Comparison of ENCODE assay signal across 8 mouse cellular contexts in the genomic region with DNA sequence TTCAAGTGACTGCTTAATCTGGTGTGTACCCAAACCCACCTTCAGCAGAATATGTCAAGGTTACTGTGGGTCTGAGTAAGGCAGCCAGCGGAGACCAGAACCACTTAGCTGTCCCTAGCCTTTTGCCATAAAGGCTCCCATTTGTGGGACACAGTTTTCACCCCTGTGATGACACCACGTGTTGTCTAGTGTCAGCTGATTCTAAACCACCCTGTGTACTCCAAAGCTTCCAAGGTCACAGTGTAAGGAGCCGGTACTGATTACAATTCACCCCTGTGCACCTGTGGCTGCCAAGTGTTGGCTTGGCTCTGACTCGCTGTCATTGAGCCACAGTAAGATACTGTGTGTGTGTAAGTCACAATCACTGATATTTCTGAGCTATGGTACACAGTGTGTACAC. TPM values are rescaled to one million over a fixed set of nuclear protein-coding genes. Genes with fewer than 3 reads are reported as not detected.
DNase-seq lines count a peak whose midpoint lies in the region; ATAC-seq and TF ChIP-seq lines count a peak whose summit lies in the region.

No protein-coding gene starts in this region.

- H3K4me2 ChIP-seq in hindbrain, embryonic 11.5 days (replicated peaks; ENCODE audit: low read depth, low read length), result peak overlapping the region; percentile 60
- H3K4me2 ChIP-seq in limb, embryonic 13.5 days (replicated peaks), result peak overlapping the region; percentile 71
- peak overlapping the region; percentile 69 for H3K4me2 ChIP-seq in neural tube, embryonic 15.5 days

- H3K27ac ChIP-seq in liver, adult 2 months (replicated peaks; ENCODE audit: insufficient read depth, low read depth, low read length), result peak overlapping the region; percentile 88
- no peak overlapping the region for H3K27ac ChIP-seq in hindbrain, embryonic 11.5 days (ENCODE audit: low read depth, low read length)
- no peak overlapping the region for H3K27ac ChIP-seq in limb, embryonic 13.5 days
- H3K27ac ChIP-seq in neural tube, embryonic 15.5 days (replicated peaks), result peak overlapping the region; percentile 86; the same call in 1 of the 2 replicates

- peaks cover 3% of the 10 kb centered on the region; the same call in 1 of the 2 replicates for H3K4me1 ChIP-seq in liver, adult 2 months (ENCODE audit: control insufficient read depth, insufficient read depth, low read length)
- no peaks in the 10 kb centered on the region for H3K4me1 ChIP-seq in hindbrain, embryonic 11.5 days (replicated peaks; ENCODE audit: control insufficient read depth, insufficient read depth, low read length)
- H3K4me1 ChIP-seq in limb, embryonic 13.5 days, result peaks cover 4% of the 10 kb centered on the region
- H3K4me1 ChIP-seq in neural tube, embryonic 15.5 days, result peaks cover 13% of the 10 kb centered on the region

- no peaks in the 10 kb centered on the region for H3K9me3 ChIP-seq in hindbrain, embryonic 11.5 days (ENCODE audit: control insufficient read depth, low read length)
- H3K9me3 ChIP-seq in limb, embryonic 13.5 days, result no peaks in the 10 kb centered on the region
- H3K9me3 ChIP-seq in neural tube, embryonic 15.5 days (replicated peaks), result no peaks in the 10 kb centered on the region

- DNase-seq in liver, adult 2 months (ENCODE audit: extremely low read depth, low read depth, low spot score), result peak; percentile 99
- no peak for DNase-seq in liver
- peak; percentile 42 for DNase-seq in brain, adult 2 months (ENCODE audit: low read depth, low spot score)
- no peak for DNase-seq in hindbrain, embryonic 11.5 days (ENCODE audit: low spot score)
- DNase-seq in left cerebral cortex, postnatal 4 days, result no peak

- H3K27me3 ChIP-seq in liver, adult 2 months (ENCODE audit: control insufficient read depth, insufficient read depth, low read length), result no peaks in the 10 kb centered on the region
- no peaks in the 10 kb centered on the region for H3K27me3 ChIP-seq in hindbrain, embryonic 11.5 days (ENCODE audit: control insufficient read depth, insufficient read depth, low read length)
- H3K27me3 ChIP-seq in limb, embryonic 13.5 days, result no peaks in the 10 kb centered on the region
- H3K27me3 ChIP-seq in neural tube, embryonic 15.5 days (replicated peaks), result no peaks in the 10 kb centered on the region

- no peaks in the 10 kb centered on the region for H3K79me2 ChIP-seq in liver, adult 2 months (ENCODE audit: control insufficient read depth, insufficient read depth, low read length)

- peak overlapping the region; percentile 96 for H3K9ac ChIP-seq in liver, adult 2 months (ENCODE audit: low read depth, low read length)
- H3K9ac ChIP-seq in hindbrain, embryonic 11.5 days (ENCODE audit: low read depth, low read length), result peak overlapping the region; percentile 89; the same call in 1 of the 2 replicates
- peak overlapping the region; percentile 97 for H3K9ac ChIP-seq in limb, embryonic 13.5 days
- H3K9ac ChIP-seq in neural tube, embryonic 15.5 days (replicated peaks), result peak overlapping the region; percentile 96

- no peak for TF ChIP-seq CTCF in liver, adult 2 months (IDR thresholded peaks at IDR 0.05; ENCODE audit: low read depth, low read length)

- 6% methylated on average over 4 of the region's 4 CpGs for WGBS in liver, adult 2 months
- WGBS in hindbrain, embryonic 11.5 days, result 61% methylated on average over 4 of the region's 4 CpGs
- 60% methylated on average over 4 of the region's 4 CpGs for WGBS in limb, embryonic 13.5 days
- WGBS in neural tube, embryonic 15.5 days, result 47% methylated on average over 4 of the region's 4 CpGs

- peaks cover 33% of the 10 kb centered on the region for H3K36me3 ChIP-seq in liver, adult 2 months (ENCODE audit: control insufficient read depth, insufficient read depth, low read length)
- H3K36me3 ChIP-seq in hindbrain, embryonic 11.5 days (ENCODE audit: control insufficient read depth, insufficient read depth, low read length), result no peaks in the 10 kb centered on the region
- H3K36me3 ChIP-seq in limb, embryonic 13.5 days, result peaks cover 32% of the 10 kb centered on the region
- peaks cover 20% of the 10 kb centered on the region for H3K36me3 ChIP-seq in neural tube, embryonic 15.5 days

- peak overlapping the region; percentile 81 for H3K4me3 ChIP-seq in liver, adult 2 months (ENCODE audit: insufficient read depth, low read depth, low read length)
- peak overlapping the region; percentile 82 for H3K4me3 ChIP-seq in hindbrain, embryonic 11.5 days (ENCODE audit: low read depth, low read length)
- peak overlapping the region; percentile 96 for H3K4me3 ChIP-seq in limb, embryonic 13.5 days
- H3K4me3 ChIP-seq in neural tube, embryonic 15.5 days (replicated peaks), result peak overlapping the region; percentile 99

- intact Hi-C loops in left cerebral cortex, postnatal 4 days (cut with DNase I), result loop anchor here (10.0 kb wide), 1 partner anchor 316 kb away; no protein-coding TSS in a partner anchor

- peak; percentile 28 for ATAC-seq in erythroid progenitor cell, adult 5-6 weeks (replicated peaks; ENCODE audit: low FRiP score, poor library complexity, severe bottlenecking)
- peak; percentile 23 for ATAC-seq in hindbrain, embryonic 11.5 days (ENCODE audit: low FRiP score)
- 0 out of 2 replicates have a peak, but pooled peaks have one; percentile 7 for ATAC-seq in limb, embryonic 13.5 days (ENCODE audit: low FRiP score, low read depth)
- ATAC-seq in neural tube, embryonic 15.5 days (ENCODE audit: low FRiP score), result 0 out of 2 replicates have a peak, but pooled peaks have one; percentile 15

- peak; percentile 35; the same call in 1 of the 2 replicates for TF ChIP-seq POLR2A in liver, adult 2 months (IDR thresholded peaks at IDR 0.05; ENCODE audit: extremely low read depth, insufficient read depth, low read length)

RNA-seq across cellular contexts. Expression of gene Tmem106b, which starts 0.9 kb away (rescaled TPM):
- total RNA-seq in liver, adult 2 months (2014; rRNA removed), result 129 and 133 TPM in 2 replicates
- 35.5 and 41.5 TPM in 2 replicates for polyA plus RNA-seq in liver, adult 2 months (2012; rRNA removed)
- 15.9 and 26.4 TPM in 2 replicates for total RNA-seq in erythroid progenitor cell, adult 5-6 weeks (2015; ENCODE audit: low replicate concordance)
- total RNA-seq in erythroid progenitor cell, adult 5-6 weeks (2017; ENCODE audit: low replicate concordance), result 7.7 and 9.7 TPM in 2 replicates
- 31.8 and 34.9 TPM in 2 replicates for polyA plus RNA-seq in hindbrain, embryonic 11.5 days (2014; fragmentation: Nextera tagmentation; extraction: Ambion mirVana)
- polyA plus RNA-seq in limb, embryonic 13.5 days (2015; fragmentation: Nextera tagmentation; extraction: Ambion mirVana), result 36.5 and 39.7 TPM in 2 replicates
- 34.4 and 34.6 TPM in 2 replicates for polyA plus RNA-seq in neural tube, embryonic 15.5 days (2015; fragmentation: Nextera tagmentation; extraction: Ambion mirVana)
- total RNA-seq in left cerebral cortex, postnatal 4 days (2021), result 100 to 1,000 TPM in 1 of 2 experiments, 10 to 100 TPM in 1; 97.8 to 109 TPM

Comparison
In these comparisons a context has a peak if more than half of its experiments do, and no peak if none do; other contexts are left out.
1. DNase-seq: peak in liver, adult 2 months (single experiment) and brain, adult 2 months (single experiment); none in liver (single experiment), hindbrain, embryonic 11.5 days (single experiment) and left cerebral cortex, postnatal 4 days (single experiment).
2. H3K27ac ChIP-seq: peak in liver, adult 2 months (single experiment) and neural tube, embryonic 15.5 days (single experiment); none in hindbrain, embryonic 11.5 days (single experiment) and limb, embryonic 13.5 days (single experiment).
3. Peak in every context shown above with its lines, with median percentiles within 50 percentile points of each other: H3K4me3 ChIP-seq, H3K9ac ChIP-seq, ATAC-seq and H3K4me2 ChIP-seq.